Mouse (Mus musculus) kidney, postnatal 0 days (tissue): ENCODE measurements around the gene Calml4. TPM values are rescaled to one million over a fixed set of nuclear protein-coding genes. Genes with fewer than 3 reads are reported as not detected.

Experiments used
- ATAC-seq: fragments of 200-750 bp; cut with Nextera tagmentation; replicated peaks from 2 replicates; pipeline ENCODE4 v1.8.0; 2017; ENCODE audit warnings: low read depth, moderate number of reproducible peaks, moderate TSS enrichment, moderate library complexity; ENCODE audit not compliant: low FRiP score
- DNase-seq: peaks from one replicate; pipeline ENCODE4 v3.0.0-alpha.2; 2016; ENCODE audit warnings: low spot score
- H3K27ac ChIP-seq: fragments of 300-500 bp; sonication (generic); 2 replicates; pipeline ENCODE4 v1.5.1; 2014; ENCODE audit warnings: mild to moderate bottlenecking
- H3K27me3 ChIP-seq: fragments of 300-500 bp; sonication (generic); 2 replicates; pipeline ENCODE4 v1.6.1; 2014; ENCODE audit warnings: low read length, mixed read lengths; ENCODE audit not compliant: insufficient read depth
- H3K36me3 ChIP-seq: fragments of 300-500 bp; sonication (generic); 2 replicates; pipeline ENCODE4 v1.6.1; 2014; ENCODE audit warnings: low read length, mixed read lengths; ENCODE audit not compliant: insufficient read depth
- H3K4me1 ChIP-seq: fragments of 300-500 bp; sonication (generic); replicated peaks from 2 replicates; pipeline ENCODE4 v1.6.1; 2014; ENCODE audit warnings: antibody characterized with exemption, low read length, mixed read lengths; ENCODE audit not compliant: insufficient read depth
- H3K4me2 ChIP-seq: fragments of 300-500 bp; sonication (generic); 2 replicates; pipeline ENCODE4 v1.6.1; 2014; ENCODE audit warnings: mild to moderate bottlenecking, low read length, moderate library complexity, mixed read lengths
- H3K4me3 ChIP-seq: fragments of 300-500 bp; sonication (generic); replicated peaks from 2 replicates; pipeline ENCODE4 v1.5.1; 2014; ENCODE audit warnings: low read depth, low read length
- H3K9ac ChIP-seq: fragments of 300-500 bp; sonication (generic); 2 replicates; pipeline ENCODE4 v1.6.1; 2014; ENCODE audit warnings: low read depth, low read length
- H3K9me3 ChIP-seq: fragments of 300-500 bp; sonication (generic); replicated peaks from 2 replicates; pipeline ENCODE4 v1.6.1; 2016; ENCODE audit warnings: low read length, inconsistent platforms, mixed read lengths
- CTCF ChIP-seq: IDR thresholded peaks from 2 replicates; pipeline ENCODE4 v1.5.1; 2016; ENCODE audit warnings: antibody characterized with exemption, low read depth, mild to moderate bottlenecking, moderate library complexity
- WGBS: fragments of 180-500 bp; shearing (Covaris S2); extraction: QIAGEN DNeasy Blood & Tissue Kit; methylation state at CpG from one replicate; pipeline ENCODE4 v1.1.7; 2014; 5-methylcytosine and 5-hydroxymethylcytosine counted together
- polyA plus RNA-seq: library from polyadenylated mRNA; unstranded; fragments of >200 nt; fragmentation: Nextera tagmentation; extraction: Ambion mirVana; gene quantifications from 2 replicates; pipeline ENCODE4 v1.2.1, GENCODE M21; 2015

Calml4 gene
- polyA plus RNA-seq, 1 experiment from 2014 or later = 301 TPM

- Histone ChIP-seq H3K4me1 (no peaks in the 10 kb centered on the region), H3K27me3 (no peaks in the 10 kb centered on the region), H3K9ac (no peak overlapping the region), H3K27ac (no peak overlapping the region), H3K9me3 (no peaks in the 10 kb centered on the region), H3K4me2 (no peak overlapping the region), H3K36me3 (peaks cover 10% of the 10 kb centered on the region; the same call in 1 of the 2 replicates), H3K4me3 (no peak overlapping the region)
- TF ChIP-seq CTCF = no peak
- DNase-seq (no peak), ATAC-seq (no peak)
- WGBS = 89% methylated on average over 8 of the region's 8 CpGs
These were observed 47.2 kb downstream of the Calml4 start for GRCm38 (mm10) chr9:62905039-62905438.

- Histone ChIP-seq H3K9ac (no peak overlapping the region), H3K27ac (no peak overlapping the region), H3K4me2 (no peak overlapping the region), H3K4me1 (no peaks in the 10 kb centered on the region), H3K9me3 (no peaks in the 10 kb centered on the region), H3K27me3 (no peaks in the 10 kb centered on the region), H3K36me3 (peaks cover 20% of the 10 kb centered on the region), H3K4me3 (no peak overlapping the region)
- no peak for ATAC-seq
- 82% methylated on average over 5 of the region's 5 CpGs for WGBS
- no peak for DNase-seq
- TF ChIP-seq CTCF = no peak
These were observed 55.6 kb downstream of the Calml4 start for GRCm38 (mm10) chr9:62913390-62914069.

- Histone ChIP-seq H3K27ac (no peak overlapping the region), H3K4me3 (no peak overlapping the region), H3K36me3 (peaks cover 17% of the 10 kb centered on the region), H3K9me3 (no peaks in the 10 kb centered on the region), H3K9ac (no peak overlapping the region), H3K4me2 (no peak overlapping the region), H3K27me3 (no peaks in the 10 kb centered on the region), H3K4me1 (no peaks in the 10 kb centered on the region)
- ATAC-seq (no peak), DNase-seq (no peak)
- no peak for TF ChIP-seq CTCF
- 96% methylated on average over 1 of the region's 1 CpGs for WGBS
These were observed 59.2 kb downstream of the Calml4 start for GRCm38 (mm10) chr9:62917059-62917458.

DNA sequence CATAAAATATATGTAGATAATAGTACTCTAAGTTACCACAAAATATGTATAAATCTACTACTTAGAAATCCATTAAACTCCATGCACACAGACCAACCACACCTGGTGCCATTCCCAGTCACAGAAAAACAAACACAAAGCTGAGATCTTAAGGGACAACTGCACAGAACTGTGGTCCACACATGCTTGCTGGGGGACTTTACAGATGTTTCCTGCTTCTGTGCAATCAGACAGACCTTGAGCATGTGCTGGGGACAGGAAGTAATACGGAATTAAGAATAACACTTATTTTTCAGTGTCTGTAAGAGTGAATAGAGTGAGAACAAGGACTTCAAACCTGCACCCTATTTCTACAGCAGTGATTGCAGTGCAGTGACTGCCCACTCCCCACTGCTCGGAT lies 63.0 kb downstream of the Calml4 start:
- no peak for TF ChIP-seq CTCF
- Histone ChIP-seq H3K27me3 (no peaks in the 10 kb centered on the region), H3K27ac (no peak overlapping the region), H3K36me3 (peaks cover 17% of the 10 kb centered on the region), H3K4me2 (no peak overlapping the region), H3K4me3 (no peak overlapping the region), H3K9ac (no peak overlapping the region), H3K9me3 (no peaks in the 10 kb centered on the region), H3K4me1 (no peaks in the 10 kb centered on the region)
- WGBS = 73% methylated on average over 2 of the region's 2 CpGs
- DNase-seq (no peak), ATAC-seq (no peak)

DNA sequence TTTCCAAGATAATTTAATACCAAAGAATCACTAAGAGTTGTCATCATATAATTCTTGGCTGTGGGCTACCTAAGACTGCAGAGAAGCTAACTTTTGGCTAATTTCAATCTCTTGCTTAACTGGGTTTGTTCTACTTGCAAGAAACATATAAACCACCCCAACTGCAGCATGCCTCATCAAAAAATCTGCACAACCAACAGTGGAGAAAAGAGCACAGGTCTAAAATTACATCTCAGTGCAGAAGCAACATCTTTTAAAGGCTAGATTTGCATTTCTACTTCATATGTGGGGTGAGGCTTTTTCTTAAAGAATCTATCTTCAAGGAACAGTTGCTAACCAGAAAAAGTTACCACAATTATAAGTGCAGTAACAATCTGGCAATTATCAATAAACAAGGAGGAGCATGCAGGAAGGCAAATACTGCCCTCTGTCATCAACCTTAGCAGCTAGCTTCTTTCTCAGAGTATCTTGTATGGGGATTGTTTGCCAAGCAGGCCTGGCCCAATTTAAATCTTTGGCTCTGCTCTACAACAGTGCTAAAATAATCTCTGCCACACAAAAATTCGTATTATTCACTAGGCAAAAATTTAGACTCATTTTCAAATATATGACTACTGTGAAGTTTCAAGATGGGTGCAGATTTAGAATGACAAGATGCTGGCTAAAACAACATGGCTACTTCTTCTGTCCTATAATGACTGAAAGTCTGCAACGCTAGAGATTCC lies 67.2 kb downstream of the Calml4 start:
- DNase-seq (no peak), ATAC-seq (no peak)
- WGBS = 84% methylated on average over 2 of the region's 2 CpGs
- Histone ChIP-seq H3K4me2 (no peak overlapping the region), H3K4me1 (no peaks in the 10 kb centered on the region), H3K27me3 (no peaks in the 10 kb centered on the region), H3K9me3 (no peaks in the 10 kb centered on the region), H3K36me3 (peaks cover 8% of the 10 kb centered on the region; the same call in 1 of the 2 replicates), H3K4me3 (no peak overlapping the region), H3K27ac (no peak overlapping the region), H3K9ac (no peak overlapping the region)
- no peak for TF ChIP-seq CTCF

Other genes with a start within 250 kb of the Calml4 start
- gene Itga11, start 180.3 kb upstream of the Calml4 start, polyA plus RNA-seq = 0.40 and 0.45 TPM in 2 replicates
- 15.1 and 15.4 TPM in 2 replicates for gene Fem1b, start 46.1 kb upstream of the Calml4 start, polyA plus RNA-seq
- gene Cln6, start 19.3 kb upstream of the Calml4 start, polyA plus RNA-seq = 26.8 and 26.9 TPM in 2 replicates
- 48.6 and 51.5 TPM in 2 replicates for gene Pias1, start 129.8 kb downstream of the Calml4 start, polyA plus RNA-seq